Mouse (Mus musculus) bone marrow macrophage, adult 2 months (primary cell): ENCODE measurements around the gene Bbs2.

Experiments used
- CTCF ChIP-seq: IDR thresholded peaks from 2 replicates; pipeline ENCODE4 v1.5.1; 2012; ENCODE audit warnings: low read depth, mild to moderate bottlenecking, low read length, moderate library complexity
- POLR2A ChIP-seq: IDR thresholded peaks from 2 replicates; pipeline ENCODE4 v1.6.1; 2012; ENCODE audit warnings: mild to moderate bottlenecking, low read depth, low read length, borderline replicate concordance

- TF ChIP-seq CTCF (no peak), POLR2A (no peak)
These were observed 14.7 kb upstream of the Bbs2 start for GRCm38 (mm10) chr8:94113435-94113834.
